Mouse (Mus musculus) spleen, postnatal 0 days (tissue): Measurements from ENCODE around the gene Crip1. TPM values are rescaled to one million over a fixed set of nuclear protein-coding genes. Genes with fewer than 3 reads are reported as not detected.

Experiments
- polyA plus RNA-seq: library from polyadenylated mRNA; unstranded; fragments of >200 nt; fragmentation: Nextera tagmentation; extraction: Ambion mirVana; gene quantifications from 2 replicates; pipeline ENCODE4 v1.2.1, GENCODE M21; 2015

Gene Crip1
- polyA plus RNA-seq = 562 and 624 TPM in 2 replicates

GRCm38 (mm10) chr12:113146112-113147057 lies at the start of gene Crip1:
Crip1 (plus strand) TSS chr12:113146316.

GRCm38 (mm10) chr12:113097749-113098281 lies 48.3 kb upstream of the Crip1 start, which contains the start of gene Mta1:
Mta1 (plus strand) TSS chr12:113098278.

GRCm38 (mm10) chr12:113139908-113140615 lies 6.1 kb upstream of the Crip1 start, which contains the start of gene Crip2:
Crip2 (plus strand) TSS chr12:113140236.

GRCm38 (mm10) chr12:113155887-113156539 lies 9.9 kb downstream of the Crip1 start, which contains the start of gene Tedc1:
Tedc1 (plus strand) TSS chr12:113156421.

GRCm38 (mm10) chr12:113185442-113186291 lies 39.6 kb downstream of the Crip1 start, which contains the start of gene Tmem121:
Tmem121 (plus strand) TSS chr12:113185930.

Other genes starting within 250 kb of the Crip1 start
- 0.90 and 1.3 TPM in 2 replicates for gene Jag2, start 216.5 kb upstream of the Crip1 start, polyA plus RNA-seq
- gene Nudt14, start 204.2 kb upstream of the Crip1 start, polyA plus RNA-seq = 24.7 and 32.5 TPM in 2 replicates
- 9.0 and 11.7 TPM in 2 replicates for gene Btbd6, start 169.8 kb upstream of the Crip1 start, polyA plus RNA-seq
- 46.0 and 52.5 TPM in 2 replicates for gene Brf1, start 145.6 kb upstream of the Crip1 start, polyA plus RNA-seq
- gene Pacs2, start 131.8 kb upstream of the Crip1 start, polyA plus RNA-seq = 9.3 and 9.8 TPM in 2 replicates
- gene Tex22, start 71.8 kb upstream of the Crip1 start, polyA plus RNA-seq = not detected in 2 replicates
- 9.7 and 10.4 TPM in 2 replicates for gene Mta1, start 48.0 kb upstream of the Crip1 start, polyA plus RNA-seq
- 121 and 135 TPM in 2 replicates for gene Crip2, start 6.1 kb upstream of the Crip1 start, polyA plus RNA-seq
- 14.0 and 14.7 TPM in 2 replicates for gene Tedc1, start 10.1 kb downstream of the Crip1 start, polyA plus RNA-seq
- gene Tmem121, start 39.6 kb downstream of the Crip1 start, polyA plus RNA-seq = 2.0 and 2.1 TPM in 2 replicates